Mouse (Mus musculus) left cerebral cortex, adult 8-10 months (tissue): ENCODE measurements around the gene Rftn2. TPM values are rescaled to one million over a fixed set of nuclear protein-coding genes. Genes with fewer than 3 reads are reported as not detected.
"Not testable (repeated sequence)": the region's sequence is repeated elsewhere in the genome, so short reads cannot be mapped to it uniquely, and the experiment has no call there.

Experiments used
- DNase-seq, 2 experiments: peaks; one replicate each; pipeline ENCODE4 v3.0.0; 2022; ENCODE audit warnings: low spot score in 2 of 2
- total RNA-seq, 4 experiments: library from RNA; stranded (reverse); gene quantifications; 2 replicates each; pipeline ENCODE4 v1.2.4; 2022

Gene Rftn2
- total RNA-seq, 4 experiments from 2014 or later, result 25.6 to 27.1 (median 26.6) TPM

- no peak for DNase-seq
These were observed 96.2 kb downstream of the Rftn2 start for GRCm38 (mm10) chr1:55130190-55130916.

GRCm38 (mm10) chr1:55129716-55130115 lies 96.9 kb downstream of the Rftn2 start:
- DNase-seq, result no peak

- DNase-seq, result not testable (repeated sequence)
These were observed 102.4 kb downstream of the Rftn2 start for GRCm38 (mm10) chr1:55124136-55124535.

- DNase-seq, result no peak
These were observed 103.0 kb downstream of the Rftn2 start for GRCm38 (mm10) chr1:55123561-55123960.

- DNase-seq, result no peak
These were observed 103.5 kb downstream of the Rftn2 start for GRCm38 (mm10) chr1:55123046-55123445.

Other genes with a start within 250 kb of the Rftn2 start
- 100 to 1,000 TPM; 146 to 166 (median 156) TPM for gene Sf3b1, start 199.3 kb downstream of the Rftn2 start, total RNA-seq
- 10 to 100 TPM; 30.8 to 36.5 (median 34.7) TPM for gene Coq10b, start 174.0 kb downstream of the Rftn2 start, total RNA-seq
- 10 to 100 TPM; 81.3 to 92.6 (median 87.8) TPM for gene Hspe1, start 138.7 kb downstream of the Rftn2 start, total RNA-seq
- gene Hspd1, start 138.5 kb downstream of the Rftn2 start, total RNA-seq, result 100 to 1,000 TPM; 148 to 176 (median 154) TPM
- 10 to 100 TPM; 48.5 to 59.6 (median 49.8) TPM for gene Mob4, start 95.6 kb downstream of the Rftn2 start, total RNA-seq
- 1 to 10 TPM; 7.6 to 8.5 (median 8.3) TPM for gene Mars2, start 10.4 kb upstream of the Rftn2 start, total RNA-seq
- gene Boll, start 136.7 kb upstream of the Rftn2 start, total RNA-seq, result under 1 TPM in 1 of 4 experiments, not detected in 3; 0.39 TPM
- gene Plcl1, start 179.1 kb upstream of the Rftn2 start, total RNA-seq, result 10 to 100 TPM; 24.3 to 28.5 (median 27.0) TPM